Mouse (Mus musculus) limb, embryonic 11.5 days (tissue): ENCODE measurements around the gene Pigu. TPM values are rescaled to one million over a fixed set of nuclear protein-coding genes. Genes with fewer than 3 reads are reported as not detected.

Experiments
- ATAC-seq: fragments of 200-750 bp; cut with Nextera tagmentation; 2 replicates; pipeline ENCODE4 v1.8.0; 2017; ENCODE audit warnings: low read depth; ENCODE audit not compliant: insufficient number of reproducible peaks, low FRiP score, low TSS enrichment
- DNase-seq: peaks from one replicate; pipeline ENCODE4 v3.0.0-alpha.2; 2015; ENCODE audit warnings: low spot score
- H3K27ac ChIP-seq: fragments of 300-500 bp; sonication (generic); replicated peaks from 2 replicates; pipeline ENCODE4 v1.5.1; 2014; ENCODE audit warnings: low read depth, mild to moderate bottlenecking, low read length
- H3K27me3 ChIP-seq: fragments of 300-500 bp; sonication (generic); 2 replicates; pipeline ENCODE4 v1.6.1; 2014; ENCODE audit warnings: mild to moderate bottlenecking, low read length, mixed read lengths; ENCODE audit not compliant: control insufficient read depth, insufficient read depth
- H3K36me3 ChIP-seq: fragments of 300-500 bp; sonication (generic); 2 replicates; pipeline ENCODE4 v1.6.1; 2014; ENCODE audit warnings: mild to moderate bottlenecking, low read length, moderate library complexity, mixed read lengths; ENCODE audit not compliant: control insufficient read depth, insufficient read depth
- H3K4me1 ChIP-seq: fragments of 300-500 bp; sonication (generic); 2 replicates; pipeline ENCODE4 v1.6.1; 2014; ENCODE audit warnings: low read length, mixed read lengths; ENCODE audit not compliant: control insufficient read depth, insufficient read depth
- H3K4me2 ChIP-seq: fragments of 300-500 bp; sonication (generic); 2 replicates; pipeline ENCODE4 v1.6.1; 2014; ENCODE audit warnings: low read depth, mild to moderate bottlenecking, moderate library complexity; ENCODE audit not compliant: severe bottlenecking
- H3K4me3 ChIP-seq: fragments of 300-500 bp; sonication (generic); 2 replicates; pipeline ENCODE4 v1.5.1; 2014; ENCODE audit warnings: low read depth, low read length
- H3K9ac ChIP-seq: fragments of 300-500 bp; sonication (generic); 2 replicates; pipeline ENCODE4 v1.6.1; 2014; ENCODE audit warnings: mild to moderate bottlenecking, low read length
- H3K9me3 ChIP-seq: fragments of 300-500 bp; sonication (generic); 2 replicates; pipeline ENCODE4 v1.6.1; 2016; ENCODE audit warnings: low read length; ENCODE audit not compliant: control insufficient read depth
- WGBS: fragments of 180-500 bp; shearing (Covaris S2); extraction: QIAGEN DNeasy Blood & Tissue Kit; methylation state at CpG from one replicate; pipeline ENCODE4 v1.1.7; 2014; 5-methylcytosine and 5-hydroxymethylcytosine counted together
- microRNA counts: library from miRNA; unstranded; fragments of <30 nt; microRNA quantifications from one replicate; lab custom pipeline; 2016
- microRNA-seq: library from miRNA; unstranded; fragments of <30 nt; microRNA quantifications from one replicate; pipeline ENCODE4, GENCODE M21; 2016
- polyA plus RNA-seq: library from polyadenylated mRNA; unstranded; fragments of >200 nt; fragmentation: Nextera tagmentation; extraction: Ambion mirVana; gene quantifications from 2 replicates; pipeline ENCODE4 v1.2.1, GENCODE M21; 2014

Pigu gene
- polyA plus RNA-seq, 1 experiment from 2014 or later = 56.0 TPM

- H3K27ac ChIP-seq = peak within 1 kb of the TSS; percentile 66
- peak within 1 kb of the TSS; percentile 89 for H3K4me2 ChIP-seq
- no peaks in the 10 kb centered on the region for H3K36me3 ChIP-seq
- peak within 1 kb of the TSS; percentile 91 for H3K4me3 ChIP-seq
- H3K4me1 ChIP-seq = peaks cover 10% of the 10 kb centered on the region
- no peaks in the 10 kb centered on the region for H3K9me3 ChIP-seq
- peak; percentile 98 for ATAC-seq
- peak; percentile 100 for DNase-seq
- no peaks in the 10 kb centered on the region for H3K27me3 ChIP-seq
- under 1% methylated on average over 50 of the region's 50 CpGs for WGBS
- H3K9ac ChIP-seq = peak within 1 kb of the TSS; percentile 91
Observed at GRCm38 (mm10) chr2:155236362-155236992, 120.8 kb downstream of the Pigu start, which contains the start of gene Dynlrb1. Gene Dynlrb1, plus strand, starts transcription at chr2:155236533.

- Histone ChIP-seq H3K9ac (peak overlapping the region; percentile 91), H3K27ac (peak overlapping the region; percentile 66)
- ATAC-seq = peak; percentile 86
Observed at GRCm38 (mm10) chr2:155235746-155236361, 121.4 kb downstream of the Pigu start.

More at GRCm38 (mm10) chr2:155235746-155236361, 121.4 kb downstream of the Pigu start:
- WGBS = 5% methylated on average over 13 of the region's 13 CpGs
- DNase-seq = peak; percentile 51
- peak overlapping the region; percentile 91 for H3K4me3 ChIP-seq
- H3K9me3 ChIP-seq = no peaks in the 10 kb centered on the region
- H3K36me3 ChIP-seq = no peaks in the 10 kb centered on the region; the same call in 1 of the 2 replicates
- peaks cover 10% of the 10 kb centered on the region for H3K4me1 ChIP-seq
- H3K4me2 ChIP-seq = peak overlapping the region; percentile 65
- H3K27me3 ChIP-seq = no peaks in the 10 kb centered on the region

MicroRNAs within 50 kb of the gene (microRNA counts, 519-probe panel; counts per million panel counts)
- microRNA mmu-miR-695 (lab: Ali Mortazavi, UCI) = 777 counts per million, percentile 3 among the panel's probes with 10 or more counts

Small RNA genes within 50 kb of the gene (microRNA-seq; reads per million reads assigned to microRNA genes)
- not detected for gene Mir695

Other genes starting within 250 kb of the Pigu start
- gene Itch, start 223.9 kb downstream of the Pigu start, polyA plus RNA-seq = 51.8 and 63.2 TPM in 2 replicates
- 503 and 513 TPM in 2 replicates for gene Dynlrb1, start 120.9 kb downstream of the Pigu start, polyA plus RNA-seq
- 114 and 116 TPM in 2 replicates for gene Map1lc3a, start 81.1 kb downstream of the Pigu start, polyA plus RNA-seq
- gene Trp53inp2, start 23.6 kb upstream of the Pigu start, polyA plus RNA-seq = 17.5 and 19.3 TPM in 2 replicates
- 31.0 and 35.7 TPM in 2 replicates for gene Ncoa6, start 116.5 kb upstream of the Pigu start, polyA plus RNA-seq
- gene Acss2, start 160.5 kb upstream of the Pigu start, polyA plus RNA-seq = 9.2 and 10.7 TPM in 2 replicates
- 2.2 and 2.3 TPM in 2 replicates for gene Ggt7, start 160.8 kb upstream of the Pigu start, polyA plus RNA-seq
- gene Gss, start 235.4 kb upstream of the Pigu start, polyA plus RNA-seq = 22.8 and 24.2 TPM in 2 replicates